Mouse (Mus musculus): ENCODE measurements at regions not wholly inside any gene's neighbourhood (a gene's known extent, or its start where the extent isn't known, plus 50 kb on each side); places are given as distances from the start of the nearest gene placed in this dataset.

DNA sequence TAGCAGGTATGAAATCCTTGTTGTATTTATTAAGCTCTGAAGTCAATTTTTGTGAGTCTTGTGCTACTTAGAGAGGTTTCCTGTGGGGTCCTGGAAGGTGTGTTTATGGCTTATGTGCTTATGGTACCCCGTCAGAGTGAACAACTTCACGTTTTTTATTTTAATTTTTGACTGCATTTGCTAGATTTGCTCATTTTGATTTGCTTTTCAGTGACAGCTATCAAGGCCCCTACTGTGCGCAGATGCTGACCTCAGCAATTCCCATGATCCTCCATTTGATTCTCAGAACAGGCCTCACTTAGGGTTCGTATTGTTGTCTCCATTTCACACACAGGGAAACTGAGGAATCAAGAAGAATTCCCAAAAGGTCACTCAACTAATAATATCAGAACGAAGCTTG lies 62.3 kb upstream of the Elk3 start:
- peaks cover 28% of the 10 kb centered on the region for H3K4me1 ChIP-seq (replicated peaks; ENCODE audit: low read depth, low read length)
- H3K4me3 ChIP-seq (replicated peaks; ENCODE audit: low read length) = no peak overlapping the region
- TF ChIP-seq NANOG (IDR thresholded peaks at IDR 0.05; ENCODE audit: borderline replicate concordance, low read length) (no peak), POU5F1 (IDR thresholded peaks at IDR 0.05; ENCODE audit: borderline replicate concordance, low read length) (no peak), CTCF (conservative IDR thresholded peaks at IDR 0.05; ENCODE audit: low read length) (no peak)
- no peaks in the 10 kb centered on the region for H3K36me3 ChIP-seq (ENCODE audit: insufficient read depth, low read length)
- H3K9me3 ChIP-seq (ENCODE audit: low read length) = peaks cover 8% of the 10 kb centered on the region
- no peaks in the 10 kb centered on the region for H3K27me3 ChIP-seq (ENCODE audit: insufficient read depth, low read length)

- Histone ChIP-seq H3K36me3 (ENCODE audit: insufficient read depth, low read length) (no peaks in the 10 kb centered on the region), H3K4me1 (replicated peaks; ENCODE audit: low read depth, low read length) (peaks cover 28% of the 10 kb centered on the region), H3K9me3 (ENCODE audit: low read length) (peaks cover 8% of the 10 kb centered on the region), H3K4me3 (replicated peaks; ENCODE audit: low read length) (no peak overlapping the region), H3K27me3 (ENCODE audit: insufficient read depth, low read length) (no peaks in the 10 kb centered on the region)
- TF ChIP-seq NANOG (IDR thresholded peaks at IDR 0.05; ENCODE audit: borderline replicate concordance, low read length) (no peak), CTCF (conservative IDR thresholded peaks at IDR 0.05; ENCODE audit: low read length) (no peak), POU5F1 (IDR thresholded peaks at IDR 0.05; ENCODE audit: borderline replicate concordance, low read length) (no peak)
Measured at GRCm38 (mm10) chr10:93373954-93374689, 63.2 kb upstream of the Elk3 start.

DNA sequence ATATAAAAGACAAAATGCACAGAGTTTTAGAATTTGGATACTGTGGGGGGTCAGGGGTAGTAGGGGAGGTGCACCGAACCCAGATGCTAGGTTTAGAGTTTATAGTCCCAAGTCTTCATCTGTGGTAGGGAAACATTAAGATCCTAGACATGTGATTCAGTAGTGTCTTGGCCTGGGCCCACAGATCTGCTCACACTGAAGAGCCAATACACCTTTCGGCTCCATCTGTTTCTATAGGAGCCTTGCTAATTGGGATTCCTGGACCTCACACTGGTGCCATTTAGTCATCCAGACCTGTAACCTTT lies 63.7 kb upstream of the Elk3 start:
- H3K27me3 ChIP-seq (ENCODE audit: insufficient read depth, low read length) = no peaks in the 10 kb centered on the region
- TF ChIP-seq POU5F1 (IDR thresholded peaks at IDR 0.05; ENCODE audit: borderline replicate concordance, low read length) = no peak
- no peak for TF ChIP-seq NANOG (IDR thresholded peaks at IDR 0.05; ENCODE audit: borderline replicate concordance, low read length)
- TF ChIP-seq CTCF (conservative IDR thresholded peaks at IDR 0.05; ENCODE audit: low read length) = no peak
- H3K36me3 ChIP-seq (ENCODE audit: insufficient read depth, low read length) = no peaks in the 10 kb centered on the region
- H3K4me3 ChIP-seq (replicated peaks; ENCODE audit: low read length) = no peak overlapping the region
- peaks cover 8% of the 10 kb centered on the region for H3K9me3 ChIP-seq (ENCODE audit: low read length)
- H3K4me1 ChIP-seq (replicated peaks; ENCODE audit: low read depth, low read length) = peaks cover 28% of the 10 kb centered on the region

GRCm38 (mm10) chr10:93375007-93375711 lies 64.2 kb upstream of the Elk3 start:
- peaks cover 28% of the 10 kb centered on the region for H3K4me1 ChIP-seq (replicated peaks; ENCODE audit: low read depth, low read length)
- no peaks in the 10 kb centered on the region for H3K27me3 ChIP-seq (ENCODE audit: insufficient read depth, low read length)
- H3K4me3 ChIP-seq (replicated peaks; ENCODE audit: low read length) = no peak overlapping the region
- no peaks in the 10 kb centered on the region for H3K36me3 ChIP-seq (ENCODE audit: insufficient read depth, low read length)
- H3K9me3 ChIP-seq (ENCODE audit: low read length) = peaks cover 8% of the 10 kb centered on the region
- TF ChIP-seq POU5F1 (IDR thresholded peaks at IDR 0.05; ENCODE audit: borderline replicate concordance, low read length) (no peak), NANOG (IDR thresholded peaks at IDR 0.05; ENCODE audit: borderline replicate concordance, low read length) (no peak), CTCF (conservative IDR thresholded peaks at IDR 0.05; ENCODE audit: low read length) (no peak)

DNA sequence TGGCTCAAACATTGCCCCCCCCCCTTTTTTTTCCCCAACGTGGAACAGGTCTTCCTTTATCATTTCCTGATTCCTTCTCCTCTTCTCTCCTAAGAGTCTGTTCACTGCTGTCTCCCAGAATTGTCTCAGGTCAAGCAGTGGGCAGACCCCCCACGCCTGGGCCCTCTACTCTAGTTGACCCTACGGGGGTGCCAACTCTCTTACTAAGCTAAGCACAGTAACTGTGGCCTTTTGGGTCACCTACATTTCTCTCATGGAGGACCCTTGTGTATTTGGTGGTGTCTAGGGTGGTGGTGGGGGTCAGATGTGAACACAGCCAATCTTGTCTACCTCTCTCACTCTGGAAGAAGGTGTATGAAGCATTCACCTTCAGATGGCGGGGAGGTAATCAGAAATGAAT lies 64.8 kb upstream of the Elk3 start:
- H3K4me1 ChIP-seq (replicated peaks; ENCODE audit: low read depth, low read length) = peaks cover 28% of the 10 kb centered on the region
- TF ChIP-seq NANOG (IDR thresholded peaks at IDR 0.05; ENCODE audit: borderline replicate concordance, low read length) (no peak), CTCF (conservative IDR thresholded peaks at IDR 0.05; ENCODE audit: low read length) (no peak), POU5F1 (IDR thresholded peaks at IDR 0.05; ENCODE audit: borderline replicate concordance, low read length) (no peak)
- no peak overlapping the region for H3K4me3 ChIP-seq (replicated peaks; ENCODE audit: low read length)
- no peaks in the 10 kb centered on the region for H3K36me3 ChIP-seq (ENCODE audit: insufficient read depth, low read length)
- no peaks in the 10 kb centered on the region for H3K27me3 ChIP-seq (ENCODE audit: insufficient read depth, low read length)
- H3K9me3 ChIP-seq (ENCODE audit: low read length) = peaks cover 8% of the 10 kb centered on the region

GRCm38 (mm10) chr10:93376457-93376941 lies 65.6 kb upstream of the Elk3 start:
- H3K4me3 ChIP-seq (replicated peaks; ENCODE audit: low read length) = no peak overlapping the region
- no peaks in the 10 kb centered on the region for H3K36me3 ChIP-seq (ENCODE audit: insufficient read depth, low read length)
- H3K4me1 ChIP-seq (replicated peaks; ENCODE audit: low read depth, low read length) = peaks cover 28% of the 10 kb centered on the region
- H3K27me3 ChIP-seq (ENCODE audit: insufficient read depth, low read length) = no peaks in the 10 kb centered on the region
- TF ChIP-seq NANOG (IDR thresholded peaks at IDR 0.05; ENCODE audit: borderline replicate concordance, low read length) (no peak), POU5F1 (IDR thresholded peaks at IDR 0.05; ENCODE audit: borderline replicate concordance, low read length) (no peak)
- peaks cover 8% of the 10 kb centered on the region for H3K9me3 ChIP-seq (ENCODE audit: low read length)

GRCm38 (mm10) chr10:93389276-93389675 lies 63.9 kb upstream of the Lta4h start:
- H3K27me3 ChIP-seq (ENCODE audit: insufficient read depth, low read length) = no peaks in the 10 kb centered on the region
- no peaks in the 10 kb centered on the region for H3K36me3 ChIP-seq (ENCODE audit: insufficient read depth, low read length)
- H3K4me1 ChIP-seq (replicated peaks; ENCODE audit: low read depth, low read length) = peaks cover 9% of the 10 kb centered on the region
- TF ChIP-seq POU5F1 (IDR thresholded peaks at IDR 0.05; ENCODE audit: borderline replicate concordance, low read length) = no peak
- no peak for TF ChIP-seq NANOG (IDR thresholded peaks at IDR 0.05; ENCODE audit: borderline replicate concordance, low read length)
- TF ChIP-seq CTCF (conservative IDR thresholded peaks at IDR 0.05; ENCODE audit: low read length) = no peak
- H3K4me3 ChIP-seq (replicated peaks; ENCODE audit: low read length) = no peak overlapping the region
- H3K9me3 ChIP-seq (ENCODE audit: low read length) = no peaks in the 10 kb centered on the region

DNA sequence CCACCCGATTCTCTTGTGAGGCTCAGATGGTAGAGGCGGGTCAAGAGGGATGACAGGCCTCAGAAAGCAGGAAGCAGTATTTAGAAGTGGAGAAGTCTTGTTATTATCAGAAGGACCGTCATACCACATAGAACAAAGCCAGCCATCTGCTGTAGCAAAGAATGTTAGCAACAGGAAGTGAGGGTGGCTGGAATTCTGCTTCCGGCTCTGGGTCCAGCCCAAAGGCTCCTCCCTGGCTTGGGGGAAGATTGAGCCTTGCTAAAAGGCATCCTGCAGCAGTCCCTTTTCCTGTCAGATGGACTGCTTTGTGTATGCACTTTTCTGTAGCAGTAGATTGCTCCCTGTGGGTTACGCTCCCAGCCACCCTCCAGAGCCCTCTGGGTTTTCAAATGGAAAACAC lies 61.9 kb upstream of the Lta4h start:
- H3K9me3 ChIP-seq (ENCODE audit: low read length) = no peaks in the 10 kb centered on the region
- no peak overlapping the region for H3K4me3 ChIP-seq (replicated peaks; ENCODE audit: low read length)
- no peaks in the 10 kb centered on the region for H3K36me3 ChIP-seq (ENCODE audit: insufficient read depth, low read length)
- peaks cover 9% of the 10 kb centered on the region for H3K4me1 ChIP-seq (replicated peaks; ENCODE audit: low read depth, low read length)
- TF ChIP-seq POU5F1 (IDR thresholded peaks at IDR 0.05; ENCODE audit: borderline replicate concordance, low read length) (no peak), NANOG (IDR thresholded peaks at IDR 0.05; ENCODE audit: borderline replicate concordance, low read length) (no peak), CTCF (conservative IDR thresholded peaks at IDR 0.05; ENCODE audit: low read length) (no peak)
- H3K27me3 ChIP-seq (ENCODE audit: insufficient read depth, low read length) = no peaks in the 10 kb centered on the region
